Mouse (Mus musculus) heart, embryonic 11.5 days (tissue): ENCODE measurements around the gene Bco1. TPM values are rescaled to one million over a fixed set of nuclear protein-coding genes. Genes with fewer than 3 reads are reported as not detected.

Experiments used
- ATAC-seq: fragments of 200-750 bp; cut with Nextera tagmentation; replicated peaks from 2 replicates; pipeline ENCODE4 v1.8.0; 2017; ENCODE audit warnings: moderate library complexity; ENCODE audit not compliant: insufficient number of reproducible peaks, low FRiP score, low TSS enrichment
- H3K27ac ChIP-seq: fragments of 300-500 bp; sonication (generic); 2 replicates; pipeline ENCODE4 v1.5.1; 2014; ENCODE audit warnings: mild to moderate bottlenecking, low read depth, low read length
- H3K27me3 ChIP-seq: fragments of 300-500 bp; sonication (generic); 2 replicates; pipeline ENCODE4 v1.6.1; 2014; ENCODE audit warnings: mild to moderate bottlenecking, low read length, mixed read lengths; ENCODE audit not compliant: control insufficient read depth, insufficient read depth
- H3K36me3 ChIP-seq: fragments of 300-500 bp; sonication (generic); 2 replicates; pipeline ENCODE4 v1.6.1; 2014; ENCODE audit warnings: mild to moderate bottlenecking, low read length, moderate library complexity, mixed read lengths; ENCODE audit not compliant: control insufficient read depth, insufficient read depth
- H3K4me1 ChIP-seq: fragments of 300-500 bp; sonication (generic); 2 replicates; pipeline ENCODE4 v1.6.1; 2014; ENCODE audit warnings: low read length; ENCODE audit not compliant: control insufficient read depth, insufficient read depth
- H3K4me2 ChIP-seq: fragments of 300-500 bp; sonication (generic); 2 replicates; pipeline ENCODE4 v1.6.1; 2014; ENCODE audit warnings: mild to moderate bottlenecking, moderate library complexity
- H3K4me3 ChIP-seq: fragments of 300-500 bp; sonication (generic); 2 replicates; pipeline ENCODE4 v1.5.1; 2014; ENCODE audit warnings: low read depth, low read length
- H3K9ac ChIP-seq: fragments of 300-500 bp; sonication (generic); 2 replicates; pipeline ENCODE4 v1.6.1; 2014; ENCODE audit warnings: mild to moderate bottlenecking, low read depth, low read length, moderate library complexity
- H3K9me3 ChIP-seq: fragments of 300-500 bp; sonication (generic); replicated peaks from 2 replicates; pipeline ENCODE4 v1.6.1; 2016; ENCODE audit warnings: low read length; ENCODE audit not compliant: control insufficient read depth
- WGBS: fragments of 180-500 bp; shearing (Covaris S2); extraction: QIAGEN DNeasy Blood & Tissue Kit; methylation state at CpG from one replicate; pipeline ENCODE4 v1.1.7; 2014; ENCODE audit not compliant: insufficient replicate concordance; 5-methylcytosine and 5-hydroxymethylcytosine counted together
- polyA plus RNA-seq: library from polyadenylated mRNA; unstranded; fragments of >200 nt; fragmentation: Nextera tagmentation; extraction: Ambion mirVana; gene quantifications from 2 replicates; pipeline ENCODE4 v1.2.1, GENCODE M21; 2014

Gene Bco1
- polyA plus RNA-seq, 1 experiment from 2014 or later: 0.49 TPM

DNA sequence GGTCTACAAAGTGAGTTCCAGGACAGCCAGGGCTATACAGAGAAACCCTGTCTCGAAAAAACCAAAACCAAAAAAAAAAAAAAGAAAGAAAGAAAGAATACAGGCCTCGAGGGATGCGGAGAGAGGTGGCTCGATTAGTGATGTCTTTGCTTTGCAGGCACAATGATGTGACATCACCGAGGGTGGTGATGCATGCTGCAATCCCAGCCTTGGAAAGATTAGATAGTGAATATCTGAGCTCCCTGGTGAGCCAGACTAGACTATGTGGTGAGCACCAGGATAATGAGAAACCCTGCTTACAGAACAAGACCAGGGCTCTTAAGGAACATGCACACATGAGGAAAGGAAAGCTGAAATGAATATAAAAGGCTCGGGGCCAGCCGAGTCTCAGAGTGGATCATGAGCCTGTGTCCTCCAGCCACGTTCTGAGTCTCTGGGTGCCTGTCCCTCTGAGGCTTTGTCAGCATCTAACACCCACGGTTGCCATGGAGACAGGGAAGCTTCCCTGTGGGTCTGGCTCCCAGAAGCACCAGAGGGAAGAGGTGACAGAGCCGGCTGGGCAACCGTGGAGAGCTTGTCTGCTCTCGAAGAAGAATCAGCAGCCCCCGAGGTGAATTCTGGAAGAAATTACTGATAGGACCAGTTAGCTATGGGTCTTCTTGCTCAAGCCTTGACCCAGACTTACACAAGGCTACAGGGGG lies 34.3 kb upstream of the Bco1 start:
- H3K36me3 ChIP-seq: no peaks in the 10 kb centered on the region
- no peak overlapping the region for H3K27ac ChIP-seq
- peaks cover 3% of the 10 kb centered on the region; the same call in 1 of the 2 replicates for H3K9me3 ChIP-seq
- H3K4me2 ChIP-seq: no peak overlapping the region
- WGBS: 51% methylated on average over 13 of the region's 13 CpGs
- ATAC-seq: no peak
- H3K4me1 ChIP-seq: 0 out of 2 replicates have a peak, but pooled peaks cover 3% of the 10 kb centered on the region
- no peaks in the 10 kb centered on the region for H3K27me3 ChIP-seq
- H3K4me3 ChIP-seq: no peak overlapping the region
- no peak overlapping the region for H3K9ac ChIP-seq

DNA sequence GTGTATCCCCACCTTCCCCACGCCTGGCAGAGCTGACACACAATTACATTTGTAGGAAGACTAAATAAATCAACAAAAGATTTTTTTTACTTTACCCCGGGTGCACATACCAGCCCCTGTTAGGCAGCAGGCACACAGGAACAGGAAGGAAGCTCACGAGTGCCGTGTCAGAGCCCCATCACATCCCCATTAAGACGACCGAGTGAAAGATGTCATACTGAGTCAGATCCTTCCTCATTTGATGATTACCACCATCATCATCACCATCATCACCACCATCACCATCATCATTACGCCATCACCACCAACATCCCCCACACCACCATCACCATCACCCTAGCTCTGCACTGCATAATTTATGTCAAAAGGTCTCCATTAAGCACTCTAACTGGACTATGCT lies 28.7 kb upstream of the Bco1 start:
- WGBS: 76% methylated on average over 7 of the region's 7 CpGs
- no peak overlapping the region for H3K4me2 ChIP-seq
- no peak for ATAC-seq
- no peaks in the 10 kb centered on the region for H3K36me3 ChIP-seq
- H3K27me3 ChIP-seq: no peaks in the 10 kb centered on the region
- no peak overlapping the region for H3K4me3 ChIP-seq
- peaks cover 3% of the 10 kb centered on the region; the same call in 1 of the 2 replicates for H3K9me3 ChIP-seq
- no peak overlapping the region for H3K9ac ChIP-seq
- no peak overlapping the region for H3K27ac ChIP-seq
- no peaks in the 10 kb centered on the region for H3K4me1 ChIP-seq

DNA sequence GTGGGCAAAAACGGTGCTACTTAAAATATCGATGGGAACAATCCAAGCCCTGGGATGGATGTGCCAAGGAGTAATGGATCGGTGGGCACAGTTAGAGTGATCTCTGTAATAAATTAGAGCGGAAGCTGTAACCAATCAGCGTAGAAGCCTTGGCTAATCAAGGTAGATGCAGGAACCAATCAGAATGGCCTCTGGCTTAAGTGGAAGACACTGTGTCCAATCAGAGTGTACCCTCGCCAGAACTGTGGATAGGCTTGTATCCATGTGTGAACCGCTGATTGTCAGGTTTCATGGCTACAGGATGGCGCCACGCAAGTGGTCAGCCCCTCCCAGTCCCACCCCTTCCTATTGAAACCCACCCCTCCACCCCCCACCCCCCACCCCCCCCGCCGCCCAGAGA lies 28.3 kb upstream of the Bco1 start:
- H3K4me3 ChIP-seq: no peak overlapping the region
- H3K27me3 ChIP-seq: no peaks in the 10 kb centered on the region
- ATAC-seq: no peak
- no peaks in the 10 kb centered on the region for H3K4me1 ChIP-seq
- H3K9me3 ChIP-seq: peaks cover under 1% of the 10 kb centered on the region; the same call in 1 of the 2 replicates
- H3K9ac ChIP-seq: no peak overlapping the region
- H3K36me3 ChIP-seq: no peaks in the 10 kb centered on the region
- 80% methylated on average over 11 of the region's 11 CpGs for WGBS
- no peak overlapping the region for H3K27ac ChIP-seq
- H3K4me2 ChIP-seq: no peak overlapping the region

DNA sequence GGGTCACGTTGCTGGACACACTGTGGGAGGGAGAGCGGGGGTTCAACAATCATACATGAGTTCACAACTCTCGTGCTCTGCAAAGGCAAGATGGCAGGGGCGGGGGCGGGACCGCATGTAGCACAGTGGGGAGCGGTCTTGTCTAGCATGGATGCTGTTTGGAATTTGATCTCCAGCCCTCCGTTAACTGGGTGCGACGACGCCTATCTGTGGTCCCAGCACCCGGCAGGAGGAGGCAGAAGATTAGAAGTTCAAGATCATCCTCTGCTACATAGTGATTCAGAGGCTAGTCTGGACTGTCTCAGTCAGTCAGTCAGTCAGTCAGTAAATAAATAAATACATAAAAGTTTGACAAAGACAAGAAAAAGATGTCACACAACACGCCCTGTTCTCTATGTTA lies 27.4 kb upstream of the Bco1 start:
- Histone ChIP-seq H3K36me3 (no peaks in the 10 kb centered on the region), H3K27me3 (no peaks in the 10 kb centered on the region), H3K27ac (no peak overlapping the region), H3K9me3 (no peaks in the 10 kb centered on the region), H3K4me3 (no peak overlapping the region), H3K4me2 (no peak overlapping the region), H3K9ac (no peak overlapping the region), H3K4me1 (no peaks in the 10 kb centered on the region)
- 64% methylated on average over 13 of the region's 13 CpGs for WGBS
- no peak for ATAC-seq

DNA sequence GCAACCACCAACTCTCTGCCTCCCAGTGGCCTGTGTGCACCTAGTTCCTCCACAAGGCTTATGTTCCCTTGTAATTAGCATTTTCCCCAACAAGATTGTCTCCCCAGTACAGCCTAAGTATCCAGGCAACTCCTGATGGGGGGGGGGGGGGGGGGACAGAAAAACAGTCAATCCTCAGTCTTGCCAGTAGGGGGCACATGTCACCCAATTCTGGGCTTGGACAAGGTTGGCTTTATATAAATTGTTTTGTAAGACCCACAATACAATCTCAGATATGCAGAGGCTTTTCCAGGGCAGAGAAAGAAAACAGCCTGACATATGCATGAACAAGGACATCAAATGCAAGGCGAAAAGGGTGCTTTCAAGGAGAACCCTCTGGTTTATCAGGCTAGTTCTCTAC lies 25.9 kb upstream of the Bco1 start:
- ATAC-seq: no peak
- WGBS: 64% methylated on average over 1 of the region's 1 CpGs
- H3K4me3 ChIP-seq: no peak overlapping the region
- H3K9me3 ChIP-seq: no peaks in the 10 kb centered on the region
- H3K27me3 ChIP-seq: no peaks in the 10 kb centered on the region
- H3K27ac ChIP-seq: no peak overlapping the region
- H3K9ac ChIP-seq: no peak overlapping the region
- no peaks in the 10 kb centered on the region for H3K36me3 ChIP-seq
- no peak overlapping the region for H3K4me2 ChIP-seq
- peaks cover 4% of the 10 kb centered on the region; the same call in 1 of the 2 replicates for H3K4me1 ChIP-seq

DNA sequence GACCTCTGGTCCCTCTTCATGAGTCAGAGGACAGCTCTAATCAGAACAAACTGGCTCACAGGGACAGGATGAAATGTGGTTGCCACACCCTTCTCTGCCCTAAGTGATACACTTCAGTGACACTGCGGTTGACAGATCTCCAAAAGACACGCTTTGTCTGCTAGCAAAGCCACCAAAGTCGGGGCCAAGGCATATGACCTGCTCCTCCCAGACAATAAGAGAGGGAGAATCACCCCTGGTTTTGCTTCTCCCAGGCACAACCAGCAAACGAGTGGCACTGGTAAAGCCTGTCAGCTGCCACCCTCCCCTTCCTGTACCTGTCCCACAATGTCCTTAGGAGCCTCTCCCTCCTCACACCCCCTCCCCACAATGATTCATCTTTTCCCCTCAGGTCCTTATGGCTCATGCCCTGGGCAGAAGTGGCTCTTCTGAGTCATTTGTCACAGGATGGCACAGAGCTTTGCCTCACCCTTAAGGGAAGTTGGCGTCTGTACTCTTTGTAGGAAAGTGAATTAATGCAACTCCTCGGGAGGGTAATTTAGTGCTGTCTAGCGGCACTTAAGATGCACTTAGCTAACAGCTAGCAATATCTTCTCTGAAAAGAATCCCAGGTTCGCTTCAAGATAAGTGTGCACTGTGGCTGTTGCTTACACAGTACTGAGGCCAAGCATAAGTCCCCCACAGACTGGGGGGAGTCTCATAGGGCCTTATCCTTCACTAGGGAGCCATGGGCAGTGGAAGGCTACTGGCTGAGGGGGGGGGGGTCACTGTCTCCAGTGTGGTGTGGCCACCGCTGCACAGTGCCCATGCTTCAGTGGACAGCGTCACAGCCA lies 21.1 kb upstream of the Bco1 start:
- Histone ChIP-seq H3K4me1 (peaks cover 4% of the 10 kb centered on the region; the same call in 1 of the 2 replicates), H3K27ac (no peak overlapping the region), H3K9me3 (no peaks in the 10 kb centered on the region), H3K36me3 (no peaks in the 10 kb centered on the region), H3K4me2 (no peak overlapping the region), H3K27me3 (no peaks in the 10 kb centered on the region), H3K4me3 (no peak overlapping the region), H3K9ac (no peak overlapping the region)
- WGBS: 56% methylated on average over 10 of the region's 10 CpGs
- ATAC-seq: no peak

DNA sequence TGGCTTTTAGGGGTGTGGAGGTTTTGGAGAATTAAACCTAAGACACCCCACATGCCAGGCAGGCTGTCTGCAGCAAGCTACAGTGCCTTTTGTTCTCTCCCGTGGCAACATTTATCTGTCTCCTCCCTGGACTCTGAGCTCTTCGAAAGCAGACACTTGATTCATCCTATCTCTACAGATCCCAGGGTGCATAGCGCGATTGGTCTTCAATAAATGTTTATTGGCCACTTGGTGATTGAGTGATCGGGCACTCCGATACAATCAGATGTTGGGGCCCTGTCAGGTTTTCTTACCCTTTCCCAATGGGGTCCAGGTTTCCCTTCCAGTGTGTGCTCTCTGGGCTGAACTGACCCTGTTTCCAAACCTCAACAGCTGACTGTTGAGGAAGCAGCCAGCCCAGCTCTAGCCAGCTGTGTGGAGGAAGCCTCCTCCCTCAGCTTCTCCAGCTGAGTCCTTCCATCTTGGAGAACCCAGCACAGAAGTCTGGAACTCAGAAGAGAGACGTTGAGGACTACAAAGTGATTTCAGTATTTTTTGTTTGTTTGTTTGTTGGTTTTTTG lies 17.2 kb upstream of the Bco1 start:
- Histone ChIP-seq H3K9me3 (no peaks in the 10 kb centered on the region), H3K36me3 (no peaks in the 10 kb centered on the region), H3K27ac (no peak overlapping the region), H3K4me2 (no peak overlapping the region), H3K4me3 (no peak overlapping the region), H3K9ac (no peak overlapping the region), H3K27me3 (0 out of 2 replicates have a peak, but pooled peaks cover 4% of the 10 kb centered on the region), H3K4me1 (peaks cover 9% of the 10 kb centered on the region)
- ATAC-seq: no peak
- WGBS: 65% methylated on average over 7 of the region's 7 CpGs

DNA sequence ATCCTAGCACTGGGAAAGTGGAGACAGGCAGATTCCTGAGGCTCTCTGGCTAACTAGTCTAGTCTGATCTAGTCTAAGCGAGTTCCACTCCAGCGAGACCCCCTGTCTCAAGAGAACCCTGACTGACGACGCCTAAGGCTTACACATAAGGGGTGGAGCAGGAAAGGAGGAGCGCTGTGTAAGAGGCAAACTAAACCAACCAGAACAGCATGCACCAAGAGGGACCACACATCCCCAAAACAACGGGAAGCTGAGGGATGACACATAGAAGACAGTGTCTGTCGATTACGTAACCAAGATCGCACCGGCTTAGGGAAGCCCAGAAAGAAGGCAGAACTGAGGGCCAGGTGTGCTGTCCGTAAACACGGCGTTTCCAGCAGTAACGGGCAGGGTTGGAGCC lies 16.0 kb upstream of the Bco1 start:
- ATAC-seq: no peak
- Histone ChIP-seq H3K36me3 (no peaks in the 10 kb centered on the region), H3K4me2 (no peak overlapping the region), H3K27ac (no peak overlapping the region), H3K4me3 (no peak overlapping the region), H3K9ac (no peak overlapping the region), H3K27me3 (0 out of 2 replicates have a peak, but pooled peaks cover 4% of the 10 kb centered on the region), H3K4me1 (peaks cover 14% of the 10 kb centered on the region), H3K9me3 (no peaks in the 10 kb centered on the region)
- 89% methylated on average over 14 of the region's 14 CpGs for WGBS
